Mouse (Mus musculus) MEL (cell line): ENCODE data around the gene Zfp488. TPM values are rescaled to one million over a fixed set of nuclear protein-coding genes. Genes with fewer than 3 reads are reported as not detected.

Experiments used
- DNase-seq: peaks from one replicate; pipeline ENCODE4 v3.0.0; 2011; ENCODE audit warnings: low read depth, low spot score
- H3K27ac ChIP-seq: 2 replicates; pipeline ENCODE4 v1.5.1; 2012; ENCODE audit warnings: low read depth, mild to moderate bottlenecking, control low read depth, low read length, moderate library complexity; ENCODE audit not compliant: control insufficient read depth
- H3K27me3 ChIP-seq, 2 experiments: fragments of 150-350 bp in 1 of 2; sonication (generic) in 1 of 2; 2 replicates each; pipeline ENCODE4 v1.6.1; 2012; ENCODE audit warnings: low read length in 2 of 2, mild to moderate bottlenecking in 2 of 2, improper control_type of control experiment in 1 of 2, moderate library complexity in 1 of 2; ENCODE audit not compliant: insufficient read depth in 2 of 2, control insufficient read depth in 1 of 2
- H3K36me3 ChIP-seq, 2 experiments: 2 replicates each; pipeline ENCODE4 v1.6.1; 2012 to 2014; ENCODE audit warnings: low read length in 2 of 2, improper control_type of control experiment in 1 of 2, inconsistent platforms in 1 of 2, mild to moderate bottlenecking in 1 of 2; ENCODE audit not compliant: insufficient read depth in 2 of 2, control insufficient read depth in 1 of 2
- H3K4me1 ChIP-seq, 2 experiments: fragments of 150-350 bp in 1 of 2; sonication (generic) in 1 of 2; 2 replicates each; pipeline ENCODE4 v1.6.1; 2012; ENCODE audit warnings: low read length in 2 of 2, improper control_type of control experiment in 1 of 2, mild to moderate bottlenecking in 1 of 2; ENCODE audit not compliant: insufficient read depth in 2 of 2, control insufficient read depth in 1 of 2
- H3K4me3 ChIP-seq, 2 experiments: fragments of 150-350 bp in 1 of 2; sonication (generic) in 1 of 2; 2 replicates each; pipeline ENCODE4 v1.5.1; 2012; ENCODE audit warnings: low read depth in 2 of 2, low read length in 2 of 2, mild to moderate bottlenecking in 2 of 2, moderate library complexity in 2 of 2, control low read depth in 1 of 2, improper control_type of control experiment in 1 of 2; ENCODE audit not compliant: control insufficient read depth in 1 of 2, insufficient read depth in 1 of 2
- H3K79me2 ChIP-seq: 2 replicates; pipeline ENCODE4 v1.6.1; 2012; ENCODE audit warnings: mild to moderate bottlenecking, low read length, moderate library complexity; ENCODE audit not compliant: control insufficient read depth, poor library complexity, insufficient read depth
- H3K9ac ChIP-seq: 2 replicates; pipeline ENCODE4 v1.6.1; 2012; ENCODE audit warnings: low read depth, mild to moderate bottlenecking, control low read depth, low read length, moderate library complexity; ENCODE audit not compliant: control insufficient read depth, poor library complexity, severe bottlenecking
- H3K9me3 ChIP-seq: fragments of 150-350 bp; sonication (generic); replicated peaks from 2 replicates; pipeline ENCODE4 v1.6.1; 2012; ENCODE audit warnings: mild to moderate bottlenecking, low read length, improper control_type of control experiment, moderate library complexity; ENCODE audit not compliant: insufficient read depth
- BHLHE40 ChIP-seq: IDR thresholded peaks from 2 replicates; pipeline ENCODE4 v1.6.1; 2012; ENCODE audit warnings: low read depth, mild to moderate bottlenecking, inconsistent platforms, low read length, improper control_type of control experiment, borderline replicate concordance
- CHD1 ChIP-seq: IDR thresholded peaks from 2 replicates; pipeline ENCODE4 v1.6.1; 2012; ENCODE audit warnings: low read depth, mild to moderate bottlenecking, inconsistent platforms, low read length, improper control_type of control experiment
- ELF1 ChIP-seq: IDR thresholded peaks from 2 replicates; pipeline ENCODE4 v1.6.1; 2014; ENCODE audit warnings: low read depth, mild to moderate bottlenecking, inconsistent platforms, low read length, improper control_type of control experiment, moderate library complexity
- GATA1 ChIP-seq: IDR thresholded peaks from 2 replicates; pipeline ENCODE4 v1.6.1; 2011; ENCODE audit warnings: low read depth, low read length, improper control_type of control experiment
- HCFC1 ChIP-seq: IDR thresholded peaks from 2 replicates; pipeline ENCODE4 v1.6.1; 2012; ENCODE audit warnings: low read depth, mild to moderate bottlenecking, inconsistent platforms, low read length, improper control_type of control experiment, moderate library complexity
- JUND ChIP-seq: IDR thresholded peaks from 2 replicates; pipeline ENCODE4 v1.6.1; 2011; ENCODE audit warnings: low read depth, mild to moderate bottlenecking, improper control_type of control experiment, low read length
- KAT2A ChIP-seq: conservative IDR thresholded peaks from 2 replicates; pipeline ENCODE4 v1.6.1; 2012; ENCODE audit warnings: low read depth, low read length, improper control_type of control experiment, inconsistent platforms
- MAX ChIP-seq: IDR thresholded peaks from 2 replicates; pipeline ENCODE4 v1.6.1; 2011; ENCODE audit warnings: low read length, improper control_type of control experiment
- MAZ ChIP-seq: IDR thresholded peaks from 2 replicates; pipeline ENCODE4 v1.6.1; 2012; ENCODE audit warnings: low read depth, mild to moderate bottlenecking, inconsistent platforms, low read length, improper control_type of control experiment
- MYC ChIP-seq: IDR thresholded peaks from 2 replicates; pipeline ENCODE4 v1.6.1; 2011; ENCODE audit warnings: low read depth, mild to moderate bottlenecking, low read length, improper control_type of control experiment, moderate library complexity
- NELFE ChIP-seq: IDR thresholded peaks from 2 replicates; pipeline ENCODE4 v1.6.1; 2011; ENCODE audit warnings: low read depth, low read length, improper control_type of control experiment
- POLR2A ChIP-seq, 2 experiments: IDR thresholded peaks; 2 replicates each; pipeline ENCODE4 v1.6.1; 2011 to 2012; ENCODE audit warnings: low read length in 2 of 2, mild to moderate bottlenecking in 2 of 2, control low read depth in 1 of 2, improper control_type of control experiment in 1 of 2, low read depth in 1 of 2, moderate library complexity in 1 of 2; ENCODE audit not compliant: control insufficient read depth in 1 of 2, insufficient read depth in 1 of 2, poor library complexity in 1 of 2
- POLR2AphosphoS5 ChIP-seq: IDR thresholded peaks from 2 replicates; pipeline ENCODE4 v1.6.1; 2012; ENCODE audit warnings: low read depth, borderline replicate concordance, mild to moderate bottlenecking, inconsistent platforms, low read length, moderate library complexity, mixed read lengths
- RAD21 ChIP-seq: IDR thresholded peaks from 2 replicates; pipeline ENCODE4 v1.6.1; 2011; ENCODE audit warnings: mild to moderate bottlenecking, low read depth, low read length, improper control_type of control experiment
- RCOR1 ChIP-seq: IDR thresholded peaks from 2 replicates; pipeline ENCODE4 v1.6.1; 2012; ENCODE audit warnings: low read depth, mild to moderate bottlenecking, inconsistent platforms, low read length, improper control_type of control experiment
- SIN3A ChIP-seq: IDR thresholded peaks from 2 replicates; pipeline ENCODE4 v1.6.1; 2012; ENCODE audit warnings: low read length, improper control_type of control experiment, inconsistent platforms
- SMC3 ChIP-seq: IDR thresholded peaks from 2 replicates; pipeline ENCODE4 v1.6.1; 2011; ENCODE audit warnings: low read depth, low read length, improper control_type of control experiment
- UBTF ChIP-seq: IDR thresholded peaks from 2 replicates; pipeline ENCODE4 v1.6.1; 2012; ENCODE audit warnings: low read depth, mild to moderate bottlenecking, inconsistent platforms, low read length, improper control_type of control experiment, moderate library complexity, borderline replicate concordance; ENCODE audit not compliant: insufficient read depth
- USF1 ChIP-seq: IDR thresholded peaks from 2 replicates; pipeline ENCODE4 v1.6.1; 2014; ENCODE audit warnings: low read depth, mild to moderate bottlenecking, inconsistent platforms, low read length, improper control_type of control experiment, moderate library complexity
- USF2 ChIP-seq, 2 experiments: IDR thresholded peaks; 2 replicates each; pipeline ENCODE4 v1.6.1; 2011 to 2012; ENCODE audit warnings: improper control_type of control experiment in 2 of 2, low read length in 2 of 2, borderline replicate concordance in 1 of 2, inconsistent platforms in 1 of 2, low read depth in 1 of 2, mild to moderate bottlenecking in 1 of 2; ENCODE audit not compliant: insufficient read depth in 1 of 2
- ZKSCAN1 ChIP-seq: IDR thresholded peaks from 2 replicates; pipeline ENCODE4 v1.6.1; 2012; ENCODE audit warnings: low read depth, mild to moderate bottlenecking, inconsistent platforms, low read length, improper control_type of control experiment, moderate library complexity
- ZMIZ1 ChIP-seq: IDR thresholded peaks from 2 replicates; pipeline ENCODE4 v1.6.1; 2012; ENCODE audit warnings: low read depth, mild to moderate bottlenecking, inconsistent platforms, low read length, improper control_type of control experiment, moderate library complexity
- polyA plus RNA-seq, 2 experiments: library from polyadenylated mRNA; stranded (reverse) in 1 of 2; unstranded in 1 of 2; fragments of >175 nt in 1 of 2; fragments of >200 nt in 1 of 2; gene quantifications; 2 replicates each; pipeline versions ENCODE4 v1.2.1 to v1.2.4; 2012; ENCODE audit warnings: low replicate concordance in 2 of 2, low read depth in 1 of 2; ENCODE audit not compliant: insufficient read length in 2 of 2, insufficient read depth in 1 of 2, missing spikeins in 1 of 2
- total RNA-seq: library from RNA; depleted of rRNA; stranded (reverse); fragments of 300-350 nt; gene quantifications from 2 replicates; pipeline ENCODE4 v1.2.3, GENCODE M21; 2012

Gene Zfp488
- total and polyA plus RNA-seq, 3 experiments: not detected

GRCm38 (mm10) chr14:33993051-33993450 is 14.5 kb upstream of the Zfp488 start:
- no peak overlapping the region for H3K27ac ChIP-seq
- H3K27me3 ChIP-seq: no peaks in the 10 kb centered on the region
- no peaks in the 10 kb centered on the region for H3K9me3 ChIP-seq
- no peak overlapping the region for H3K4me3 ChIP-seq
- no peak overlapping the region for H3K9ac ChIP-seq
- H3K79me2 ChIP-seq: no peaks in the 10 kb centered on the region
- H3K36me3 ChIP-seq: no peaks in the 10 kb centered on the region
- no peak for DNase-seq
- H3K4me1 ChIP-seq: no peaks in the 10 kb centered on the region
- no peak for TF ChIP-seq SIN3A
- TF ChIP-seq CHD1: no peak
- TF ChIP-seq MAX: no peak
- TF ChIP-seq RCOR1: no peak
- TF ChIP-seq POLR2AphosphoS5: no peak
- TF ChIP-seq ZKSCAN1: no peak
- no peak for TF ChIP-seq KAT2A
- no peak for TF ChIP-seq UBTF
- TF ChIP-seq GATA1: no peak
- TF ChIP-seq USF1: no peak
- no peak for TF ChIP-seq HCFC1
- no peak for TF ChIP-seq BHLHE40
- TF ChIP-seq ELF1: no peak
- TF ChIP-seq MYC: no peak
- no peak for TF ChIP-seq ZMIZ1
- TF ChIP-seq RAD21: no peak
- no peak for TF ChIP-seq JUND
- no peak for TF ChIP-seq MAZ
- no peak for TF ChIP-seq NELFE
- no peak for TF ChIP-seq POLR2A (IDR thresholded peaks at IDR 0.05; ENCODE audit: control insufficient read depth in 1 of 2, insufficient read depth in 1 of 2, low read depth in 1 of 2, low read length in 2 of 2, poor library complexity in 1 of 2)
- TF ChIP-seq, all 39 proteins: peak for 0

GRCm38 (mm10) chr14:33991971-33992370 is 13.4 kb upstream of the Zfp488 start:
- Histone ChIP-seq H3K9me3 (no peaks in the 10 kb centered on the region), H3K4me1 (no peaks in the 10 kb centered on the region), H3K4me3 (no peak overlapping the region), H3K9ac (no peak overlapping the region), H3K79me2 (no peaks in the 10 kb centered on the region), H3K27ac (no peak overlapping the region), H3K36me3 (no peaks in the 10 kb centered on the region)
- DNase-seq: no peak
- no peak for TF ChIP-seq MAX
- no peak for TF ChIP-seq HCFC1
- no peak for TF ChIP-seq USF1
- no peak for TF ChIP-seq SMC3
- TF ChIP-seq MAZ: no peak
- no peak for TF ChIP-seq POLR2A (IDR thresholded peaks at IDR 0.05; ENCODE audit: control insufficient read depth in 1 of 2, insufficient read depth in 1 of 2, low read depth in 1 of 2, low read length in 2 of 2, poor library complexity in 1 of 2)
- TF ChIP-seq GATA1: no peak
- TF ChIP-seq USF2 (IDR thresholded peaks at IDR 0.05; ENCODE audit: borderline replicate concordance in 1 of 2, insufficient read depth in 1 of 2, low read depth in 1 of 2, low read length in 2 of 2): no peak
- TF ChIP-seq, all 39 proteins: peak for 0
- H3K27me3 ChIP-seq: no peaks in the 10 kb centered on the region
